Mouse (Mus musculus) lung, embryonic 15.5 days (tissue): ENCODE data around the gene Nudt8. TPM values are rescaled to one million over a fixed set of nuclear protein-coding genes. Genes with fewer than 3 reads are reported as not detected.

ENCODE experiments used
- ATAC-seq: fragments of 200-750 bp; cut with Nextera tagmentation; 2 replicates; pipeline ENCODE4 v1.8.0; 2017; ENCODE audit warnings: moderate number of reproducible peaks, borderline replicate concordance; ENCODE audit not compliant: low FRiP score, low TSS enrichment; ENCODE audit errors: extremely low read depth
- H3K27ac ChIP-seq: fragments of 300-500 bp; sonication (generic); 2 replicates; pipeline ENCODE4 v1.5.1; 2015; ENCODE audit warnings: moderate library complexity, mild to moderate bottlenecking, inconsistent platforms
- H3K27me3 ChIP-seq: fragments of 300-500 bp; sonication (generic); 2 replicates; pipeline ENCODE4 v1.6.1; 2015; ENCODE audit warnings: inconsistent platforms
- H3K36me3 ChIP-seq: fragments of 300-500 bp; sonication (generic); 2 replicates; pipeline ENCODE4 v1.6.1; 2015; ENCODE audit warnings: inconsistent platforms
- H3K4me1 ChIP-seq: fragments of 300-500 bp; sonication (generic); 2 replicates; pipeline ENCODE4 v1.6.1; 2015; ENCODE audit warnings: inconsistent platforms
- H3K4me2 ChIP-seq: fragments of 300-500 bp; sonication (generic); 2 replicates; pipeline ENCODE4 v1.6.1; 2015; ENCODE audit warnings: inconsistent platforms, mild to moderate bottlenecking, moderate library complexity
- H3K4me3 ChIP-seq: fragments of 300-500 bp; sonication (generic); 2 replicates; pipeline ENCODE4 v1.5.1; 2015; ENCODE audit warnings: mild to moderate bottlenecking, inconsistent platforms
- H3K9ac ChIP-seq: fragments of 300-500 bp; sonication (generic); 2 replicates; pipeline ENCODE4 v1.6.1; 2015; ENCODE audit warnings: inconsistent platforms
- H3K9me3 ChIP-seq: fragments of 300-500 bp; sonication (generic); 2 replicates; pipeline ENCODE4 v1.6.1; 2016; ENCODE audit warnings: inconsistent platforms
- WGBS: fragments of 180-500 bp; shearing (Covaris S2); methylation state at CpG from one replicate; pipeline ENCODE4 v1.1.7; 2015; 5-methylcytosine and 5-hydroxymethylcytosine counted together
- polyA plus RNA-seq: library from polyadenylated mRNA; unstranded; fragments of >200 nt; fragmentation: Nextera tagmentation; extraction: Ambion mirVana; gene quantifications from 2 replicates; pipeline ENCODE4 v1.2.1, GENCODE M21; 2015

The Nudt8 gene
- polyA plus RNA-seq, 1 experiment from 2014 or later, result 25.9 TPM

GRCm38 (mm10) chr19:3990804-3991203, 9.6 kb upstream of the Nudt8 start:
- Histone ChIP-seq H3K9ac (no peak overlapping the region), H3K4me2 (no peak overlapping the region), H3K4me3 (no peak overlapping the region), H3K27ac (no peak overlapping the region), H3K4me1 (peaks cover 16% of the 10 kb centered on the region), H3K9me3 (no peaks in the 10 kb centered on the region), H3K27me3 (no peaks in the 10 kb centered on the region), H3K36me3 (no peaks in the 10 kb centered on the region)
- 20% methylated on average over 6 of the region's 6 CpGs for WGBS
- no peak for ATAC-seq

GRCm38 (mm10) chr19:3991562-3991961, 8.8 kb upstream of the Nudt8 start:
- 96% methylated on average over 3 of the region's 3 CpGs for WGBS
- Histone ChIP-seq H3K27me3 (no peaks in the 10 kb centered on the region), H3K9ac (no peak overlapping the region), H3K9me3 (no peaks in the 10 kb centered on the region), H3K4me2 (no peak overlapping the region), H3K36me3 (no peaks in the 10 kb centered on the region), H3K4me1 (peaks cover 13% of the 10 kb centered on the region), H3K27ac (no peak overlapping the region), H3K4me3 (no peak overlapping the region)
- no peak for ATAC-seq

- Histone ChIP-seq H3K4me3 (no peak overlapping the region), H3K27me3 (no peaks in the 10 kb centered on the region), H3K9me3 (no peaks in the 10 kb centered on the region), H3K4me1 (peaks cover 9% of the 10 kb centered on the region), H3K36me3 (no peaks in the 10 kb centered on the region), H3K9ac (no peak overlapping the region), H3K4me2 (no peak overlapping the region), H3K27ac (no peak overlapping the region)
- no peak for ATAC-seq
- 80% methylated on average over 3 of the region's 3 CpGs for WGBS
Observed at GRCm38 (mm10) chr19:3991966-3992365, 8.4 kb upstream of the Nudt8 start.

- no peak for ATAC-seq
- WGBS, result 46% methylated on average over 5 of the region's 5 CpGs
Observed at GRCm38 (mm10) chr19:3992416-3992815, 8.0 kb upstream of the Nudt8 start, which contains the start of gene Tbx10. Gene Tbx10, plus strand, starts transcription at chr19:3992752.

GRCm38 (mm10) chr19:3994932-3995331, 5.4 kb upstream of the Nudt8 start:
- no peaks in the 10 kb centered on the region for H3K27me3 ChIP-seq
- peaks cover 15% of the 10 kb centered on the region; the same call in 1 of the 2 replicates for H3K4me1 ChIP-seq
- no peaks in the 10 kb centered on the region for H3K36me3 ChIP-seq
- H3K9ac ChIP-seq, result no peak overlapping the region
- no peaks in the 10 kb centered on the region for H3K9me3 ChIP-seq
- H3K4me2 ChIP-seq, result no peak overlapping the region
- H3K4me3 ChIP-seq, result no peak overlapping the region
- no peak overlapping the region for H3K27ac ChIP-seq
- 36% methylated on average over 6 of the region's 6 CpGs for WGBS
- no peak for ATAC-seq

More at GRCm38 (mm10) chr19:3992416-3992815, 8.0 kb upstream of the Nudt8 start, which contains the start of gene Tbx10:
- Histone ChIP-seq H3K27me3 (no peaks in the 10 kb centered on the region), H3K4me2 (no peak within 1 kb of the TSS), H3K4me3 (no peak within 1 kb of the TSS), H3K4me1 (peaks cover 7% of the 10 kb centered on the region; the same call in 1 of the 2 replicates), H3K9ac (no peak within 1 kb of the TSS), H3K27ac (no peak within 1 kb of the TSS), H3K36me3 (no peaks in the 10 kb centered on the region), H3K9me3 (no peaks in the 10 kb centered on the region)

GRCm38 (mm10) chr19:3995505-3995904, 4.9 kb upstream of the Nudt8 start:
- H3K4me2 ChIP-seq, result no peak overlapping the region
- no peak overlapping the region for H3K4me3 ChIP-seq
- H3K27ac ChIP-seq, result no peak overlapping the region
- H3K9ac ChIP-seq, result no peak overlapping the region
- no peaks in the 10 kb centered on the region for H3K9me3 ChIP-seq
- peaks cover 15% of the 10 kb centered on the region; the same call in 1 of the 2 replicates for H3K4me1 ChIP-seq
- no peaks in the 10 kb centered on the region for H3K27me3 ChIP-seq
- no peak for ATAC-seq
- 46% methylated on average over 3 of the region's 3 CpGs for WGBS
- no peaks in the 10 kb centered on the region for H3K36me3 ChIP-seq

- Histone ChIP-seq H3K4me3 (no peak overlapping the region), H3K4me2 (no peak overlapping the region), H3K27ac (no peak overlapping the region), H3K9ac (no peak overlapping the region), H3K36me3 (no peaks in the 10 kb centered on the region), H3K27me3 (no peaks in the 10 kb centered on the region), H3K9me3 (no peaks in the 10 kb centered on the region), H3K4me1 (peaks cover 19% of the 10 kb centered on the region)
- WGBS, result 49% methylated on average over 7 of the region's 7 CpGs
- ATAC-seq, result no peak
Observed at GRCm38 (mm10) chr19:3996106-3996505, 4.3 kb upstream of the Nudt8 start.

- no peak for ATAC-seq
- Histone ChIP-seq H3K36me3 (no peaks in the 10 kb centered on the region), H3K27ac (no peak overlapping the region), H3K9ac (no peak overlapping the region), H3K27me3 (no peaks in the 10 kb centered on the region), H3K9me3 (no peaks in the 10 kb centered on the region), H3K4me2 (no peak overlapping the region), H3K4me1 (peaks cover 23% of the 10 kb centered on the region), H3K4me3 (no peak overlapping the region)
- 80% methylated on average over 8 of the region's 8 CpGs for WGBS
Observed at GRCm38 (mm10) chr19:3996747-3997146, 3.6 kb upstream of the Nudt8 start.

- Histone ChIP-seq H3K4me1 (peaks cover 23% of the 10 kb centered on the region), H3K9ac (no peak overlapping the region), H3K4me3 (no peak overlapping the region), H3K9me3 (no peaks in the 10 kb centered on the region), H3K36me3 (no peaks in the 10 kb centered on the region), H3K4me2 (no peak overlapping the region), H3K27me3 (no peaks in the 10 kb centered on the region), H3K27ac (no peak overlapping the region)
- ATAC-seq, result no peak
- 42% methylated on average over 8 of the region's 8 CpGs for WGBS
Observed at GRCm38 (mm10) chr19:3997231-3997630, 3.1 kb upstream of the Nudt8 start.

GRCm38 (mm10) chr19:3998335-3998734, 2.0 kb upstream of the Nudt8 start:
- ATAC-seq, result no peak
- Histone ChIP-seq H3K9me3 (no peaks in the 10 kb centered on the region), H3K27me3 (no peaks in the 10 kb centered on the region), H3K4me3 (no peak overlapping the region), H3K27ac (no peak overlapping the region), H3K36me3 (no peaks in the 10 kb centered on the region), H3K9ac (no peak overlapping the region), H3K4me1 (peaks cover 23% of the 10 kb centered on the region), H3K4me2 (no peak overlapping the region)
- 56% methylated on average over 8 of the region's 8 CpGs for WGBS

- H3K4me3 ChIP-seq, result no peak overlapping the region; the same call in 1 of the 2 replicates
- peak overlapping the region; percentile 95 for H3K4me2 ChIP-seq
- peaks cover 23% of the 10 kb centered on the region for H3K4me1 ChIP-seq
- no peak overlapping the region for H3K27ac ChIP-seq
- H3K27me3 ChIP-seq, result no peaks in the 10 kb centered on the region
- 78% methylated on average over 9 of the region's 9 CpGs for WGBS
- no peak overlapping the region for H3K9ac ChIP-seq
- no peaks in the 10 kb centered on the region for H3K36me3 ChIP-seq
- H3K9me3 ChIP-seq, result no peaks in the 10 kb centered on the region
- ATAC-seq, result no peak
Observed at GRCm38 (mm10) chr19:3999121-3999730, 1.2 kb upstream of the Nudt8 start.

GRCm38 (mm10) chr19:4000949-4001525, 657 bp downstream of the Nudt8 start:
- peak overlapping the region; percentile 91 for H3K4me3 ChIP-seq
- H3K4me2 ChIP-seq, result peak overlapping the region; percentile 95
- peaks cover 18% of the 10 kb centered on the region for H3K4me1 ChIP-seq
- WGBS, result 15% methylated on average over 17 of the region's 17 CpGs
- no peaks in the 10 kb centered on the region for H3K27me3 ChIP-seq
- no peaks in the 10 kb centered on the region for H3K9me3 ChIP-seq
- H3K27ac ChIP-seq, result peak overlapping the region; percentile 100
- H3K36me3 ChIP-seq, result peaks cover 3% of the 10 kb centered on the region; the same call in 1 of the 2 replicates
- ATAC-seq, result no peak
- H3K9ac ChIP-seq, result peak overlapping the region; percentile 92
